Mouse (Mus musculus) cortical plate, adult 2 months (tissue): ENCODE results near the gene Cep104.

Experiments
- CTCF ChIP-seq: fragments of 200-500 bp; IDR thresholded peaks from 2 replicates; pipeline ENCODE4 v1.5.1; 2011; ENCODE audit warnings: mild to moderate bottlenecking, control low read depth, low read length; ENCODE audit not compliant: insufficient read depth; ENCODE audit errors: extremely low read depth
- POLR2A ChIP-seq: fragments of 200-500 bp; IDR thresholded peaks from 2 replicates; pipeline ENCODE4 v1.6.1; 2011; ENCODE audit warnings: mild to moderate bottlenecking, low read length, control low read depth; ENCODE audit not compliant: insufficient read depth; ENCODE audit errors: extremely low read depth

DNA sequence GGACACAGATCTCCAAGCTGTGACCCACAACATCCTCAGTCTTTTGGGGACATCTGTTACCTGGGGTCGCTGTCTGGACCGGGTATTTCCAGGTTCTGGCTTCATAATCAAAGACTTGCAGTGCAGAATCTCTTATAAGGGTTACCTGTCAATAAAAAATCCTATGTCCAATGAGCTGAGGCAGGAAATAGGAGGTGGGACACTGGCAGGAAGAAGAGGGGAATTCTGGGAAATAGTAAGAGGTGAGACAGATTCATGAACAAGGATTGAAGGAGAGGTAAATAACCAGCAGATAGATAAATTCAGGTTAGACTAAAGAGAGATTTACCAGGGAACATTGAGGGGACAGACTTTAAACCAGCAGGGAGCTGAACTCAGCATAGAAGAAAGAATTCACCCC is 24.6 kb upstream of the Cep104 start:
- no peak for TF ChIP-seq CTCF
- no peak for TF ChIP-seq POLR2A
